Mouse (Mus musculus) B cell, adult 2 months (primary cell): Measurements from ENCODE around the gene Cdk5r2.
"Not testable (repeated sequence)": the region's sequence is repeated elsewhere in the genome, so short reads cannot be mapped to it uniquely, and the experiment has no call there.

Experiments used
- DNase-seq, 2 experiments: peaks; one replicate each; pipeline ENCODE4 v3.0.0; 2022

Gene Cdk5r2

GRCm38 (mm10) chr1:74854306-74855056 is at the start of gene Cdk5r2:
Gene Cdk5r2 (plus strand): TSS chr1:74854934.
- DNase-seq, result peak; percentile 72 to 76

DNA sequence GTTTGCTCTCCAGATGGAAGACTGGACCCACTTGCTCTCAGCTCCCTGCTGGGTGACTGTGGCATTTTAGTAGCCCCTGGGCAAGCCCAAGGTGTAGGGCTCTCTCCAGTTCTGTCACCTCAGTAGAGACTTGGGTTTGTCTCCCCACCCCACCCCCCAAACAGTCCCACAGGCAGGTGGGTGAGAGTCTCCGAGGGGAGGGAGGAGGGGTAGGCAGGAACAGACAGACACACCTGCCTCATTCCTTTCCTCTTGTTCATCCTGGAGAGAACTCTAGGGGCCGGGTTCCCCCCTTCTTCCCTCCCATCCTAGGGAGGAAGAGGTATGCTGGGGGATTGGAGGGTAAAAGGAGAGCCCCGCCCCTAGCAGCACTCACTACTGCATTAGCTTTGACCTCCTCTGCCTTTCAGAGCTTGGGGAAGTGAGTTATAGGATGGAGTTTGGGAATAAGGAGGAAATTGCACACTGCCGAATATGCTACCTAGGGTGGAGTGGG is 49.3 kb upstream of the Cdk5r2 start:
- no peak for DNase-seq

GRCm38 (mm10) chr1:74805843-74806242 is 48.9 kb upstream of the Cdk5r2 start:
- no peak for DNase-seq

- peak; percentile 65 to 69 for DNase-seq
Observed at GRCm38 (mm10) chr1:74806360-74807311, 48.1 kb upstream of the Cdk5r2 start.

GRCm38 (mm10) chr1:74807551-74808071 is 47.1 kb upstream of the Cdk5r2 start:
- DNase-seq, result no peak

DNA sequence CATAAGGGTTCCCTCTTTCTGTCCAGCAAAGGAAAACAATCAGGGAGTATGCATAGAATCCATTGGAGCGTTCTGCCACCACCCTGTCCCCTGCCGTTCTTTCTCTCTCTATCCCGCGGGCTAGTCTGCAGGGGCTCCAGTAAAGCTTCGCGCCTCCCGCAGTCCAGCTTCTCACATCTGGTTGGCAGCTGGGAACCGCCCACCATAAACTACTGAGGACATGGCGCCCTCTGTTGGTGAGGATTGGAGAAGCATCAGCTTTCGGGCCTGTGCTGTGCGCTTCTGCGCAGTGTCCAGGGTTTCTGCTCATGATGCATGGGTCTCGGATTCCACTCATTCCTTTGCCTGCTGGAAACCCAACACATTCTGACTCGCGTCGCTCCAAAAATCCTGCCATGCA is 46.7 kb upstream of the Cdk5r2 start:
- DNase-seq, result peak; percentile 94

DNA sequence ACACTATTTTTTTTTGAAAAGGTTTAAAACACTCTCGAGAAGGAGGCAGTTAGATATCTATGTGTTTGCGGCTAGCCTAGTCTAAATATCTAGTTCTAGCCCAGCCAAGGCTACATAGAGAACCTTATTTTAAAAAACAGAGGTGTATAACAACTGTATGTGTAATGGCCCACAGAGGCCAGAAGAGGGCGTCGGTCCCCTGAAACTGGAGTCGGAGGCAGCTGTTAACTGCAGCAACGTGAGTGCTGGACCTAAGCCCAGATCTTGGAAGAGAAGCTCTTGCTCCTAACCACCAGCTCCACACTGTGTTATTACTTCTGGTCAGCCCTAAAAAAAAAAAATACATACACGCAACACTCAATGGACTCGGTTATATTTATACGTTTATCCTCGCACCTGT is 45.7 kb upstream of the Cdk5r2 start:
- DNase-seq, result no peak

- DNase-seq, result no peak
Observed at GRCm38 (mm10) chr1:74814931-74815647, 39.6 kb upstream of the Cdk5r2 start.

- DNase-seq, result not testable (repeated sequence)
Observed at GRCm38 (mm10) chr1:74815965-74816364, 38.8 kb upstream of the Cdk5r2 start.

DNA sequence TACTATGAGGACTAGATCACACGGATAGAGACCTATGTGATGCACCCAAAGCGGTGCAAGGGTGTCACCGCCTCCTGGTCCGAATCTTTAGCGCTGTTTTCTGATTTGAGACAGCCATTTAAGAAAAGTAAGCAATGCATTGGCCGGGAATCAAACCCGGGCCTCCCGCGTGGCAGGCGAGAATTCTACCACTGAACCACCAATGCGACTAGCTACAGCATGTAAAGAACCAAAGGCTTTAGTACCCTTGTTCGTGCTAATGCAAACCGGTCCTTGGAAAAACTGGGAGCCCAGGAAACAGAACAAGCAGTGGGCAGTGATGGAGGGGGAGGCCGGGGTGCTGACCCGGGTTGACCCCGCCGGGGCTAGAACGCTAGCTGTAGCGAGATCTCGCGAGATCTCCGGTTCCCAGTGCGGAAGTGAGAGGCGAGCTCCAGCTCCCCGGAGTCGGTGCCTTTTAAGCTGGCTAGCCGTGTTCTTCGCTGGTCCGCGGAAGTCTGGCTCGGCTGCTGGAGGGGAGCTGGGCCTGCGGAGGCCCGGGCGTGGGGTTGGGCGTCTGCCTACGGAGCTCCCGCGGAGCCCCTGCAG is 38.0 kb upstream of the Cdk5r2 start:
- DNase-seq, result peak; percentile 88

DNA sequence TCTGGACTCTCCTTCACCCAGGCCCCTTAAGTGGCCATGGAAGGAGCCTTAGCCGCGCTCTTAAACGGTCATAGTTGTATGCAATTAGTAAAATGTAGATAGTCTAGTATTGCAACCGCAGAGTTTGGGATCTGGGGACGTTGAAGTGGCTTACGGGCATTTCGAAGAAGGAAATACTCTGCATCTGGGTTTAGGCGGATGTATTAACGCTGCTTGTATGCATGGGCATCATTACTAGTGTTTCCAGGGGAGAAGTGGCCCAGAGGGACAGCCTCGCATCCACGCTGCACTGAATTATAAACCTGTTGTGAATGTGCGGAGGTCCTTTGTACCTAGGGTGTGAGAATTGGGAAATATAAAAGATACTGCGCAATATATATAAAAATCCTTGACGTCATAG is 37.5 kb upstream of the Cdk5r2 start:
- DNase-seq, result no peak

GRCm38 (mm10) chr1:74818509-74818908 is 36.2 kb upstream of the Cdk5r2 start:
- DNase-seq, result no peak

GRCm38 (mm10) chr1:74823598-74823997 is 31.1 kb upstream of the Cdk5r2 start:
- not testable (repeated sequence) for DNase-seq

DNA sequence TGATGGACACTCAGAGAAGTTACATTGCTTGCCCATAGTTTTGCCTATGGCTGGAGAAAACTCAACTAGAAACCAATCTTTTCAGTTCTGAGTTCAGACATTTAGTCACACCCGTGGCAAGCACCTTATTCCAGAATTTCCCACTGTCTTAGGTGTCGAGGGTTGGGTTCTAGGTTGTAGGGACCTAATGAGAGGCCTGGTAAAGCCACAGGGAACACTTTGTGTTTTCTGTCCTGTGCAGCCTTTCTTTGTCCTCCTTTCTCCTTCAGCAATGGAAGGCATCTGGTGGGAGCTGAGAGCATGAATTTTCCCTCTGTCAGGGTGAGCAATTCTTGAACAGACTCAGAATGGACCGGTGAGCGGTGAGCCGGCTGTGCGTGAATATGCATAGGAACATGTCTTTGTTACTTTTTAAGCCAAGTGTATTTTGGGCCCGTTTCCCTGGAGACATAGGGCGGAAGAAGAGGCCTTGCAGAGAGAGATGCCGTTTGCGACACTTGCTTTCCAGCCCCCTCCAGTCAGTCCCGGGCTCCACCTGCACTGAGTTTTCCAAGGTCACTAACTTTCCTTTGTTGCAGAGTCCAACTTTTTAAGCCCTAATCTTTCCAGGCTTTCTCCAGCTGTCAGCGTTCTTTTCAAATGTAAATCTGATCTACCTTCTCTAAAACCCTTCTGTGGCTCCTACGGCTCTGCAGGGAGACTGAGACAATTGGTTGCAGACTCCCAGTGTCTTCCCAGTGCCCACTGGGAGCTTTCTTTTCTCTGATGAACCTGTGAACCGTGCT is 30.0 kb upstream of the Cdk5r2 start:
- DNase-seq, result no peak

GRCm38 (mm10) chr1:74830061-74830460 is 24.7 kb upstream of the Cdk5r2 start:
- no peak for DNase-seq

DNA sequence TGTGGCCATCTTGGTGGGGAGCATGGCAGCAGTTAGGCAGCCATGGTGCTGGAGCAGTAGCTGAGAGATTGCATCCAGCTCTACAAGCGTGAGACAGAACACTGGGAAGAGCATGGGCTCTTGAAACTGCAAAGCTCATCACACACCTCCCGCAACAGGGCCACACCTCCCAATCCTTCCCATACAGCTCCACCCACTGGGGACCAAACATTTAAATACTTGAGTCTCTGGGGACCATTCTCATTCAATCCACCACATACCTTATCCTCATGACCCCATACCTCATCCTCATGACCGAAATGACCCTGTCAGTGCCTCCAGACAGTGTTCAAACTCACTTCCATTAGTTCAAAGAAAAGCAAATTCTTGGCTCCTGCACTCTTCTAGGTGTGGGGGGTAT is 21.5 kb upstream of the Cdk5r2 start:
- DNase-seq, result no peak

DNA sequence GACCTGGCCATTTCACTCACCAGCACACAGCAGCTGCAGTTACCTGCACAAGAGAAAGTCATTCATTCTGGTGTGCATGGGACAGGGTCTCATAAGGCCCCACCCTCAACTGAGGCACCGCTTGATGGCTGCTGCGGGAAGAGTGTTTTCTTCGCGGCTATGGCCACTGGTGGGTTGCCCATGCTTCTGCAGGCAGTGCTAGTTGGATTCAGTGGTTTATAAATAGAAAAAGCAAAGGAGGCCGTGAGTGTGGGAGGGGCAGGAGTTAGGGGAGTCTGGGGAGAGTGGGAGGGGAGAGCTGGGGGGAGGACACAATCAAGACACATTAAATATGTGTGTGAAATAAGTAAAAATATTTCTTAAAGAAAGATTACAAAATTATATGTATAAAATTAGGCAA is 11.6 kb upstream of the Cdk5r2 start:
- no peak for DNase-seq

DNA sequence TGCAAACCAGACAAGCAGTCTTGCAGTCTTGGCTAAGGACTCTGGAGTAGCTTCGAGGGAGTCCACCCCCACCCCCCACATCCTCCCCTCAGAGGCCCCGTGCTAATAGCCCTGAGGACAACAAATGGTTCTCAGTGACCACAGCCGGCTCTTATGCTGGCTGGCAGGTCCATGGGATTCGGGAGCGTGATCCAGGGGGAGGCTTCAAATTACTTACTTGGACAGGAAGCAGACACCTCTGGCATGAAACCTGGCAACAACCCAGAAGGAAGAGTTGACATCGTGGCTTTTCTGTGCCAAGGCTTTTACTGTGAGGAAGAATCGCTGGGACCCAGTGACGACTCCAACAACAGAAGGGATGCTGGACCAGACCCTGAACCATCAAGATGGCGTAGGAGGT is 8.4 kb upstream of the Cdk5r2 start:
- no peak for DNase-seq

GRCm38 (mm10) chr1:74848946-74849345 is 5.8 kb upstream of the Cdk5r2 start:
- no peak for DNase-seq

GRCm38 (mm10) chr1:74850251-74850650 is 4.5 kb upstream of the Cdk5r2 start:
- DNase-seq, result no peak

DNA sequence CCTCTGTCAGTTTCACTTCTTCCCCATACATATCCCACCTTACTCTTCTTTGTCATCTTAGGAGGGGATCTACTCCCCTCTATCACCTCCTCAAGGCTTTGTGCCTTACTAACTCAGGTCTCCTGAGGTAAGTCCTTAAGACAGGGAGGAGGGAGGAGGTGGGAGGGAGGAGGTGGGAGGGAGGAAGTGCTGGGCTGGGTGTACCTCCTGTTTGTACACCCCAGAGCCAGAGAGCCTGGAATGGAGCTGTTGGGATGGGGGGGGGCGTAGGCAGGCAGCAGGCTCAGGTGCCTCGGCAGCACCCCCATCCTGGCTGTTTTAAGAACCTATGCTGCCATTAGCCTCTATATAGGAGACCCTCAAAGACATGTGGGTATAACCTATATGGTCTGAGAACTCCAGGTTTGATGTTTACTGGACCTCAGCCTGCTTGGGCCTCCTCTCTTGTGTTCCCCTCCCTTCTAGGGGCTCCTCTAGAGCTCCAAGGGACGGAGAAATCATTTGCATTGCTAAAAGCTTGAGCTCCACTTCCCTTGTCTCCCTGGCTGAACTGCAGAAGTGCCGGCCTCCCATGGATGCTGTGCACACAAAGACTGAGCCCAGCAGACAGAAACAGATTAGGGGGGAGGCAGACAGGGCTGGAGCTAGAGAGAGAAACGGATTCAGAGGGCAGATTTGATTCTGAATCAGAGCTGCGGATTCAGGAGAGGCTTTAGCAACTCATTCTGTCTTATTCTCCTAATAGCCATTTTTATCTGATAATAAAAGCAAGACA is 3.5 kb upstream of the Cdk5r2 start:
- DNase-seq, result no peak
